Mouse (Mus musculus) induced T-regulatory cell, adult 2 months (primary cell): Measurements from ENCODE around the gene Dsel.

Experiments
- DNase-seq: peaks from one replicate; pipeline ENCODE4 v3.0.0-alpha.2; 2012; ENCODE audit warnings: low read depth

The Dsel gene

GRCm38 (mm10) chr1:111864779-111865165 is at the start of gene Dsel:
TSS of gene Dsel (minus strand) at chr1:111864918.
- DNase-seq = peak; percentile 91

- no peak for DNase-seq
Measured at GRCm38 (mm10) chr1:111911424-111911823, 46.7 kb upstream of the Dsel start.

GRCm38 (mm10) chr1:111883336-111883735 is 18.6 kb upstream of the Dsel start:
- no peak for DNase-seq

- DNase-seq = no peak
Measured at GRCm38 (mm10) chr1:111875784-111876183, 11.1 kb upstream of the Dsel start.

GRCm38 (mm10) chr1:111873196-111873595 is 8.5 kb upstream of the Dsel start:
- DNase-seq = no peak

GRCm38 (mm10) chr1:111865467-111865866 is 749 bp upstream of the Dsel start:
- DNase-seq = no peak

- peak; percentile 84 for DNase-seq
Measured at GRCm38 (mm10) chr1:111864063-111864778, 497 bp downstream of the Dsel start.

GRCm38 (mm10) chr1:111857852-111858251 is 6.9 kb downstream of the Dsel start:
- DNase-seq = no peak

GRCm38 (mm10) chr1:111852439-111852838 is 12.3 kb downstream of the Dsel start:
- no peak for DNase-seq

- DNase-seq = no peak
Measured at GRCm38 (mm10) chr1:111833583-111834225, 31.0 kb downstream of the Dsel start.
